Mouse (Mus musculus) heart, adult 2 months (tissue): ENCODE results near the gene Olfr456. TPM values are rescaled to one million over a fixed set of nuclear protein-coding genes. Genes with fewer than 3 reads are reported as not detected.

Experiments used
- DNase-seq, 2 experiments: peaks; one replicate each; pipeline ENCODE4 v3.0.0; 2021
- H3K27ac ChIP-seq: fragments of 200-600 bp; 2 replicates; pipeline ENCODE4 v1.8.1; 2022
- H3K27me3 ChIP-seq: fragments of 200-500 bp; 2 replicates; pipeline ENCODE4 v1.6.1; 2012; ENCODE audit warnings: mild to moderate bottlenecking, low read length, inconsistent platforms, mixed read lengths; ENCODE audit not compliant: control insufficient read depth, insufficient read depth
- H3K36me3 ChIP-seq: fragments of 200-500 bp; 2 replicates; pipeline ENCODE4 v1.6.1; 2012; ENCODE audit warnings: low read length, inconsistent platforms; ENCODE audit not compliant: control insufficient read depth, insufficient read depth
- H3K4me1 ChIP-seq: fragments of 200-500 bp; 2 replicates; pipeline ENCODE4 v1.6.1; 2011; ENCODE audit warnings: low read length; ENCODE audit not compliant: control insufficient read depth, insufficient read depth
- H3K4me3 ChIP-seq: fragments of 200-600 bp; 2 replicates; pipeline ENCODE4 v1.8.1; 2022
- H3K79me2 ChIP-seq: fragments of 200-500 bp; replicated peaks from 2 replicates; pipeline ENCODE4 v1.6.1; 2012; ENCODE audit warnings: mild to moderate bottlenecking, inconsistent platforms, low read length, moderate library complexity, mixed read lengths; ENCODE audit not compliant: control insufficient read depth, insufficient read depth
- H3K9ac ChIP-seq: fragments of 200-500 bp; 2 replicates; pipeline ENCODE4 v1.6.1; 2012; ENCODE audit warnings: low read depth, mild to moderate bottlenecking, control low read depth, inconsistent platforms, low read length, mixed read lengths
- CTCF ChIP-seq: fragments of 200-600 bp; IDR thresholded peaks from 2 replicates; pipeline ENCODE4 v1.8.1; 2022; ENCODE audit warnings: antibody characterized with exemption, mild to moderate bottlenecking, moderate library complexity
- EP300 ChIP-seq: fragments of 200-500 bp; IDR thresholded peaks from 2 replicates; pipeline ENCODE4 v1.6.1; 2011; ENCODE audit warnings: low read depth, low read length, control low read depth; ENCODE audit not compliant: insufficient read depth
- POLR2A ChIP-seq: fragments of 200-500 bp; IDR thresholded peaks from 2 replicates; pipeline ENCODE4 v1.6.1; 2011; ENCODE audit warnings: mild to moderate bottlenecking, low read depth, low read length, control low read depth; ENCODE audit not compliant: insufficient read depth
- WGBS: fragments of 180-500 bp; shearing (Covaris S2); methylation state at CpG from one replicate; pipeline ENCODE4 v1.1.7; 2018; 5-methylcytosine and 5-hydroxymethylcytosine counted together
- intact Hi-C: fragments of 180-260 bp; cut with DNase I; formaldehyde crosslinking; loops from one replicate; pipeline ENCODE4 v1.15.1; 2025
- polyA plus RNA-seq: library from polyadenylated mRNA; depleted of rRNA; stranded (reverse); fragments of >200 nt; gene quantifications from 2 replicates; pipeline ENCODE4 v1.2.3, GENCODE M21; 2012; rRNA removed
- total RNA-seq, 2 experiments: library from RNA; stranded (reverse); gene quantifications; 2 replicates each; pipeline ENCODE4 v1.2.3; 2021

Olfr456 gene
- total and polyA plus RNA-seq, 3 experiments: not detected

DNA sequence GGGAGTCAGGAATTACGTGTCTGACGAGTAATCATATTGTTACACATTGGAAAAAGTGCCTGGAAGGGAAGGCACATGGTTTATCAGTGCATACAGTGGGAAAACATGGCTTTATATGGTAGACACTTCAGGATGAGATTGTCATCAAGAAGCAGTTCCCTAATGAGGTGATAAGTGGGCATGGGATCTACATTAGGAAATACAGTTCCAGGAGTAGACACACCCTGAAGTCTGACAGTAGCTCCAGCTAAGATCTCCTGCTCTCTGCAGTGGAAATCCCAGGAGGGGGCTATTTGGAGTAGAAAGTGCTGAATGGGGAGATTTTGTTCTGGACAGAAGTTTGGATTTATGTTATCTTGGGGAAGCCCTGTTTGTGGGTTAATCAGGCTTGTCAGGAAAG lies 45.6 kb downstream of the Olfr456 start:
- intact Hi-C loops: no loop called here
- H3K4me1 ChIP-seq: no peaks in the 10 kb centered on the region
- H3K36me3 ChIP-seq: no peaks in the 10 kb centered on the region
- no peaks in the 10 kb centered on the region for H3K27me3 ChIP-seq
- no peak for DNase-seq
- WGBS: 29% methylated on average over 2 of the region's 2 CpGs
- H3K4me3 ChIP-seq: no peak overlapping the region
- no peak overlapping the region for H3K27ac ChIP-seq
- no peaks in the 10 kb centered on the region for H3K79me2 ChIP-seq
- H3K9ac ChIP-seq: no peak overlapping the region
- TF ChIP-seq EP300 (no peak), CTCF (no peak), POLR2A (no peak)

Other genes starting within 250 kb of the Olfr456 start
- gene Gstk1, start 241.3 kb downstream of the Olfr456 start, total RNA-seq: 100 to 1,000 TPM; 139 to 167 TPM
- gene Gstk1, start 241.3 kb downstream of the Olfr456 start, polyA plus RNA-seq: 87.1 and 118 TPM in 2 replicates
- under 1 TPM in 1 of 2 experiments, not detected in 1; 0.21 TPM for gene Tmem139, start 225.2 kb downstream of the Olfr456 start, total RNA-seq
- gene Tmem139, start 225.2 kb downstream of the Olfr456 start, polyA plus RNA-seq: 0.15 and 0.33 TPM in 2 replicates
- 10 to 100 TPM in 1 of 2 experiments, 1 to 10 TPM in 1; 7.5 to 12.2 TPM for gene Casp2, start 222.2 kb downstream of the Olfr456 start, total RNA-seq
- 12.1 and 18.6 TPM in 2 replicates for gene Casp2, start 222.2 kb downstream of the Olfr456 start, polyA plus RNA-seq
- 1 to 10 TPM; 4.3 to 4.9 TPM for gene Clcn1, start 200.5 kb downstream of the Olfr456 start, total RNA-seq
- 12.1 and 20.9 TPM in 2 replicates for gene Clcn1, start 200.5 kb downstream of the Olfr456 start, polyA plus RNA-seq
- gene Fam131b, start 162.6 kb downstream of the Olfr456 start, total RNA-seq: under 1 TPM; 0.60 to 0.61 TPM
- gene Fam131b, start 162.6 kb downstream of the Olfr456 start, polyA plus RNA-seq: 0.82 and 0.88 TPM in 2 replicates
- 10 to 100 TPM; 45.8 to 60.2 TPM for gene Zyx, start 137.6 kb downstream of the Olfr456 start, total RNA-seq
- gene Zyx, start 137.6 kb downstream of the Olfr456 start, polyA plus RNA-seq: 77.7 and 110 TPM in 2 replicates
- gene Epha1, start 113.9 kb downstream of the Olfr456 start, total RNA-seq: under 1 TPM; 0.14 to 0.16 TPM
- gene Epha1, start 113.9 kb downstream of the Olfr456 start, polyA plus RNA-seq: 0.50 and 0.94 TPM in 2 replicates
- gene Tas2r143, start 87.0 kb downstream of the Olfr456 start, total RNA-seq: not detected
- gene Tas2r143, start 87.0 kb downstream of the Olfr456 start, polyA plus RNA-seq: 0.20 and 0.29 TPM in 2 replicates
- gene Tas2r135, start 81.8 kb downstream of the Olfr456 start, total RNA-seq: under 1 TPM in 1 of 2 experiments, not detected in 1; 0.27 TPM
- gene Tas2r135, start 81.8 kb downstream of the Olfr456 start, polyA plus RNA-seq: not detected in 2 replicates
- not detected for gene Tas2r126, start 52.7 kb downstream of the Olfr456 start, total RNA-seq
- not detected in 2 replicates for gene Tas2r126, start 52.7 kb downstream of the Olfr456 start, polyA plus RNA-seq
- not detected for gene Olfr458, start 22.0 kb downstream of the Olfr456 start, total RNA-seq
- not detected in 2 replicates for gene Olfr458, start 22.0 kb downstream of the Olfr456 start, polyA plus RNA-seq
- not detected for gene Olfr457, start 10.9 kb downstream of the Olfr456 start, total RNA-seq
- gene Olfr457, start 10.9 kb downstream of the Olfr456 start, polyA plus RNA-seq: not detected in 2 replicates
- not detected for gene Olfr455, start 60.4 kb upstream of the Olfr456 start, total RNA-seq
- gene Olfr455, start 60.4 kb upstream of the Olfr456 start, polyA plus RNA-seq: not detected in 2 replicates
- gene Tcaf3, start 110.5 kb upstream of the Olfr456 start, total RNA-seq: not detected
- gene Tcaf3, start 110.5 kb upstream of the Olfr456 start, polyA plus RNA-seq: not detected in 2 replicates
- gene Tcaf2, start 158.0 kb upstream of the Olfr456 start, total RNA-seq: 1 to 10 TPM; 2.7 to 3.6 TPM
- gene Tcaf2, start 158.0 kb upstream of the Olfr456 start, polyA plus RNA-seq: 1.1 TPM in 2 replicates
- 10 to 100 TPM; 10.3 to 12.4 TPM for gene Tcaf1, start 222.9 kb upstream of the Olfr456 start, total RNA-seq
- gene Tcaf1, start 222.9 kb upstream of the Olfr456 start, polyA plus RNA-seq: 8.0 and 12.5 TPM in 2 replicates